Mouse (Mus musculus) heart, embryonic 14.5 days (tissue): Measurements from ENCODE around the gene Atp13a2. TPM values are rescaled to one million over a fixed set of nuclear protein-coding genes. Genes with fewer than 3 reads are reported as not detected.
A peak's percentile ranks its signal among the peaks of the same experiment; 100 is the strongest.

ENCODE experiments used
- ATAC-seq: fragments of 200-750 bp; cut with Nextera tagmentation; 2 replicates; pipeline ENCODE4 v1.8.0; 2017; ENCODE audit warnings: low read depth, moderate TSS enrichment; ENCODE audit not compliant: insufficient number of reproducible peaks, insufficient read depth, low FRiP score
- H3K27ac ChIP-seq, 2 experiments: fragments of 200-500 bp in 1 of 2; fragments of 300-500 bp in 1 of 2; sonication (generic) in 1 of 2; replicated peaks in 1 of 2; 2 replicates each; pipeline ENCODE4 v1.5.1; 2012 to 2014; ENCODE audit warnings: low read depth in 2 of 2, low read length in 2 of 2, control low read depth in 1 of 2, mild to moderate bottlenecking in 1 of 2, mixed read lengths in 1 of 2; ENCODE audit not compliant: control insufficient read depth in 1 of 2, insufficient read depth in 1 of 2
- H3K27me3 ChIP-seq: fragments of 300-500 bp; sonication (generic); 2 replicates; pipeline ENCODE4 v1.6.1; 2014; ENCODE audit warnings: mild to moderate bottlenecking, low read length, control low read depth; ENCODE audit not compliant: control insufficient read depth, insufficient read depth
- H3K36me3 ChIP-seq: fragments of 300-500 bp; sonication (generic); 2 replicates; pipeline ENCODE4 v1.6.1; 2014; ENCODE audit warnings: mild to moderate bottlenecking, control low read depth, low read length, mixed read lengths; ENCODE audit not compliant: control insufficient read depth, insufficient read depth
- H3K4me1 ChIP-seq, 2 experiments: fragments of 200-500 bp in 1 of 2; fragments of 300-500 bp in 1 of 2; sonication (generic) in 1 of 2; 2 replicates each; pipeline ENCODE4 v1.6.1; 2012 to 2014; ENCODE audit warnings: low read length in 2 of 2, control low read depth in 1 of 2, mixed read lengths in 1 of 2; ENCODE audit not compliant: control insufficient read depth in 2 of 2, insufficient read depth in 2 of 2
- H3K4me2 ChIP-seq: fragments of 300-500 bp; sonication (generic); 2 replicates; pipeline ENCODE4 v1.6.1; 2014; ENCODE audit warnings: mild to moderate bottlenecking, low read length
- H3K4me3 ChIP-seq, 2 experiments: fragments of 200-500 bp in 1 of 2; fragments of 300-500 bp in 1 of 2; sonication (generic) in 1 of 2; 2 replicates each; pipeline ENCODE4 v1.5.1; 2012 to 2014; ENCODE audit warnings: low read length in 2 of 2, mild to moderate bottlenecking in 2 of 2, control low read depth in 1 of 2, low read depth in 1 of 2, moderate library complexity in 1 of 2; ENCODE audit not compliant: control insufficient read depth in 1 of 2, insufficient read depth in 1 of 2
- H3K9ac ChIP-seq: fragments of 300-500 bp; sonication (generic); 2 replicates; pipeline ENCODE4 v1.6.1; 2014; ENCODE audit warnings: mild to moderate bottlenecking, low read length
- H3K9me3 ChIP-seq: fragments of 300-500 bp; sonication (generic); 2 replicates; pipeline ENCODE4 v1.6.1; 2016; ENCODE audit warnings: low read length, control low read depth; ENCODE audit not compliant: control insufficient read depth
- WGBS: fragments of 180-500 bp; shearing (Covaris S2); extraction: QIAGEN DNeasy Blood & Tissue Kit; methylation state at CpG from one replicate; pipeline ENCODE4 v1.1.7; 2014; 5-methylcytosine and 5-hydroxymethylcytosine counted together
- polyA plus RNA-seq: library from polyadenylated mRNA; unstranded; fragments of >200 nt; fragmentation: Nextera tagmentation; extraction: Ambion mirVana; gene quantifications from 2 replicates; pipeline ENCODE4 v1.2.1, GENCODE M21; 2014

Atp13a2 gene
- polyA plus RNA-seq, 1 experiment from 2014 or later, result 27.2 TPM

DNA sequence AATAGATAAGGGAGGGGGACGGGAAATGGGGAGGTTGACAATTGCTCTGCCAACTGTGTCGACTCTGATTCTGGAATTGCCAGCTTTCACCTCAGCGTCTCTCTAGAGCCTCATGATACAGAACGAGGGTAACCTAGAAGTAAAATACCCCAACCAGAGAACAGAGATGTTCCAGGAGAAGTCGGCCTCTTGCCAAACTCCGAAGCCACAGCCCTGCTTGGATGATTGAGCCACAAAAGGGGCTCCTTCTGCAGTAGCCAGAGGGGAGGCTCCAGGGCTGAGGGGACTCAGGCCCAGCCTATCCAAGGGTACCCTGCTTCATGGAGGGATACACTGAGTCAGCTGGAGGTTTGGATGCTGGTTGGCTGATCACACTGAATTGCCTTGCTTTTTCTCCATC lies 28.4 kb upstream of the Atp13a2 start:
- Histone ChIP-seq H3K9ac (peak overlapping the region; percentile 66; the same call in 1 of the 2 replicates), H3K4me3 (no peak overlapping the region), H3K27me3 (no peaks in the 10 kb centered on the region), H3K27ac (peak overlapping the region; percentile 14 to 19; a peak in 1 of 4 replicates), H3K4me2 (no peak overlapping the region), H3K9me3 (no peaks in the 10 kb centered on the region), H3K36me3 (no peaks in the 10 kb centered on the region), H3K4me1 (peaks cover 22 to 29% of the 10 kb centered on the region in 2 experiments)
- no peak for ATAC-seq
- 49% methylated on average over 6 of the region's 6 CpGs for WGBS

- H3K27ac ChIP-seq, result no peak overlapping the region
- 84% methylated on average over 7 of the region's 7 CpGs for WGBS
- peaks cover 23 to 31% of the 10 kb centered on the region in 2 experiments for H3K4me1 ChIP-seq
- H3K27me3 ChIP-seq, result no peaks in the 10 kb centered on the region
- H3K36me3 ChIP-seq, result peaks cover 6% of the 10 kb centered on the region; the same call in 1 of the 2 replicates
- no peak overlapping the region for H3K4me2 ChIP-seq
- no peaks in the 10 kb centered on the region for H3K9me3 ChIP-seq
- no peak for ATAC-seq
- H3K9ac ChIP-seq, result no peak overlapping the region
- H3K4me3 ChIP-seq, result no peak overlapping the region
These were observed 27.5 kb upstream of the Atp13a2 start for GRCm38 (mm10) chr4:140959128-140959679.

- Histone ChIP-seq H3K27me3 (no peaks in the 10 kb centered on the region), H3K9me3 (no peaks in the 10 kb centered on the region), H3K4me2 (peak overlapping the region; percentile 74), H3K27ac (peak overlapping the region in 1 of 2 experiments; percentile 93; a peak in 2 of 4 replicates), H3K4me3 (no peak overlapping the region), H3K9ac (peak overlapping the region; percentile 70; the same call in 1 of the 2 replicates), H3K36me3 (peaks cover 7% of the 10 kb centered on the region; the same call in 1 of the 2 replicates), H3K4me1 (peaks cover 23 to 33% of the 10 kb centered on the region in 2 experiments)
- ATAC-seq, result no peak
- 84% methylated on average over 10 of the region's 10 CpGs for WGBS
These were observed 26.8 kb upstream of the Atp13a2 start for GRCm38 (mm10) chr4:140959715-140960479.

DNA sequence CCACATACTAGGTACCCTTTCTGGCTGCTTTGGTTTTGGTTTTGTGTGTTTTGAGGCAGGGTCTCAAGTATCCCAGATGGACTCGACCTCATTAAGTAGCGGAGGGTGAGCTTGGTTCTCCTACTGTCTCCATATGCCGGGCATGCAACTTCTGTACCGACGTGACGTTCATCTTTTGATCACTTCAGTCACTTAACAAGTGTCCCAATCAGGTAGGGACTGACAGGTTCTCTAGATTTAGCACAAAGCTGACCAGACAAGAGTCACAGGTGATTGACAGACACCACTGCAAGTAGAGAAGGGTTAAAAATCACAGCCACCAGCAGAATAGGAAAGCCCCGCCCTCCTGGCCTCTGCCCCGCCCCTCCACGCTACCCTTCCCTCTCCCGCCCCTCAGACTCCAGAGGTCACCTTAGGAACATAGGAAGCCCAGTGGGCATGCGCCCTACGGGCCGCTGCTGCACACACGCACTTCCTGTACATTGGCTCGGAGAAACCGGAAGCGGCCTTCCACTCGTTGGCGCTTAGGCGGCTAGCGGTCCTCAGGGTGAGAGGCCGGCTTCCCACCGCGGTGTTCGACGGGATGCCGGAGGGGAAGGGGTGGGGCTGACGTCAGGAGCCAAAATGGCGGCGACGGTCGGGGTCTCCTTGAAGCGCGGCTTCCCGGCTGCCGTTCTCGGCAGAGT lies 25.7 kb upstream of the Atp13a2 start, which contains the start of gene Sdhb:
TSS of gene Sdhb (plus strand) at position 423 of the 686 bp plus-strand sequence.
- peak; percentile 96 for ATAC-seq

DNA sequence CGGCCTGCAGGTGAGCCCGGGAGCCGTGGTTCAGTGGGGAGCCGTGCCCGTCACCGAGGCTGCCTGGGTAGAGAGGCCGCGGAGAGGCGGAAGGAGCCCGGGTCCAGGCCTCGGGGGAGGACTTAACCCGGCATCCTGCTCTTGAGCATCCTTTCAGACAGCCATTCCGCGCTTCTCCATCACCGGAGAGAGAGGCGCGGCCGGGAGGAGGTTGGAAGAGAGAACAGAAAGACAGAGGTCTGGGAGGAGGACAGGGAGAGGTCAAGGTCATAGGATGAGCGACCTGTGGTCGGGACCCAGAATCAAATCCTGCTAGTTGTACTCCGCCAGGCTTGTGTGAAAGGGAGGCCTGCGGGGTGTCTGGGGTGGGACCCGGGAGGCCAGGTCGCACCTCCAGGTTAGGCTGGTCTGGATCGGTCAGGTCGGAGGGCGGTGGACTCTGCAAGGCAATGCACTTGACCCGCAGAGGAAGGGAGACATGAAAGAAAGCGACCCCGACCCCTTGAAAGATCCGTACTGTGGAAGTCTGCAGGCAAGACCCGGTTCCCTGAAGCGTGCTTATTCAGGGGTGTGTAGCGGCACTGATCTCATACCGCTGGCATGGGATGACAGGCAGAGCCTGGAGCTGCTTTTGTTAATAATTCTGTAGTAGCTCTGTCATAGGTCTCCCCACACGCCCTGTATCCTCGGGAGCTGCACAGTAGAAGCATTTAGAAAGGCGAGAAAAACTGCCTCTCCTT lies 25.0 kb upstream of the Atp13a2 start:
- H3K27me3 ChIP-seq, result no peaks in the 10 kb centered on the region
- no peak for ATAC-seq
- peaks cover 23 to 33% of the 10 kb centered on the region in 2 experiments for H3K4me1 ChIP-seq

More for the DNA sequence above, 25.7 kb upstream of the Atp13a2 start, which contains the start of gene Sdhb:
- peak within 1 kb of the TSS; percentile 86 to 98 for H3K4me3 ChIP-seq
- H3K36me3 ChIP-seq, result peaks cover 12% of the 10 kb centered on the region; the same call in 1 of the 2 replicates
- H3K9me3 ChIP-seq, result no peaks in the 10 kb centered on the region
- H3K27ac ChIP-seq, result peak within 1 kb of the TSS; percentile 89 to 93
- no peaks in the 10 kb centered on the region for H3K27me3 ChIP-seq
- peaks cover 23 to 33% of the 10 kb centered on the region in 2 experiments for H3K4me1 ChIP-seq
- H3K4me2 ChIP-seq, result peak within 1 kb of the TSS; percentile 77
- 3% methylated on average over 37 of the region's 37 CpGs for WGBS
- H3K9ac ChIP-seq, result peak within 1 kb of the TSS; percentile 99

DNA sequence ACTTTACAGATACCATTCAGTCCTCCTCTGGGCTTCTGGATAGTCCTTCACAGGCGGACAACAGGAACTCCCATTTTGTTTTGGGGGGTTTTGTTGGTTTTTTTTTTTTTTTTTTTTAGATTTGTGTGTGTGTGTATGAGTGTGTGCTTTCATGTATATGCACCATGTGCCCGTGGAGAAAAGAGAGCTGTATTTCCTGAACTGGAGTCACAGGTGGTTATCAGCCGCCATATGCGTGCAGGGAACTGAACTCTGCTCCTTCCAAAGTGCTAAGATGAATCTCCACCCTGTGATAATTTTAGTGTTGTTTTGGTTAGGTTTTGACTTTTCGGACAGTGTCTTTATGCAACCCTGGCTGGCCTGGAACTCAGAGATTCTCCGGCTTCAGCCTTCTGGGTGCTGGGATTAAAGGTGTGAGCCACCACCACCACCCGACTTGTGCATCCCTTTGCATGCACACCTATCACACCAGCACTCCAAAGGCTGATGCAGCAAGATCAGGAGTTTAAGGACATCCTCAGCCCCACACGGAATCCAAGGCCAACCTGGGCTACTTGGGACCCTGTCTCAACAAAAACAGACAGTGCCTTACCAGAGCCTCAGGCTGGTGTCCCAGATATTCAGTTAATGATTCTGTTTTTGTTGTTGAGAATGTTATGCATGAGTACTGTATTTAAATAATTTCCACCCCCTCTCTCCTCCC lies 24.3 kb upstream of the Atp13a2 start:
- Histone ChIP-seq H3K9me3 (no peaks in the 10 kb centered on the region), H3K36me3 (peaks cover 26% of the 10 kb centered on the region), H3K27ac (peak overlapping the region in 1 of 2 experiments; percentile 93; a peak in 2 of 4 replicates), H3K9ac (peak overlapping the region; percentile 99), H3K4me1 (peaks cover 20 to 33% of the 10 kb centered on the region in 2 experiments), H3K4me2 (peak overlapping the region; percentile 77), H3K27me3 (no peaks in the 10 kb centered on the region), H3K4me3 (peak overlapping the region; percentile 86 to 98)
- WGBS, result 58% methylated on average over 8 of the region's 8 CpGs
- no peak for ATAC-seq

More for the DNA sequence above, 25.0 kb upstream of the Atp13a2 start:
- H3K36me3 ChIP-seq, result peaks cover 19% of the 10 kb centered on the region
- peak overlapping the region; percentile 99 for H3K9ac ChIP-seq
- no peaks in the 10 kb centered on the region for H3K9me3 ChIP-seq
- peak overlapping the region; percentile 89 to 93 for H3K27ac ChIP-seq
- H3K4me2 ChIP-seq, result peak overlapping the region; percentile 77
- under 1% methylated on average over 38 of the region's 38 CpGs for WGBS
- peak overlapping the region; percentile 86 to 98 for H3K4me3 ChIP-seq
